26 mouse cellular contexts compared by ENCODE assay signal in the genomic region with DNA sequence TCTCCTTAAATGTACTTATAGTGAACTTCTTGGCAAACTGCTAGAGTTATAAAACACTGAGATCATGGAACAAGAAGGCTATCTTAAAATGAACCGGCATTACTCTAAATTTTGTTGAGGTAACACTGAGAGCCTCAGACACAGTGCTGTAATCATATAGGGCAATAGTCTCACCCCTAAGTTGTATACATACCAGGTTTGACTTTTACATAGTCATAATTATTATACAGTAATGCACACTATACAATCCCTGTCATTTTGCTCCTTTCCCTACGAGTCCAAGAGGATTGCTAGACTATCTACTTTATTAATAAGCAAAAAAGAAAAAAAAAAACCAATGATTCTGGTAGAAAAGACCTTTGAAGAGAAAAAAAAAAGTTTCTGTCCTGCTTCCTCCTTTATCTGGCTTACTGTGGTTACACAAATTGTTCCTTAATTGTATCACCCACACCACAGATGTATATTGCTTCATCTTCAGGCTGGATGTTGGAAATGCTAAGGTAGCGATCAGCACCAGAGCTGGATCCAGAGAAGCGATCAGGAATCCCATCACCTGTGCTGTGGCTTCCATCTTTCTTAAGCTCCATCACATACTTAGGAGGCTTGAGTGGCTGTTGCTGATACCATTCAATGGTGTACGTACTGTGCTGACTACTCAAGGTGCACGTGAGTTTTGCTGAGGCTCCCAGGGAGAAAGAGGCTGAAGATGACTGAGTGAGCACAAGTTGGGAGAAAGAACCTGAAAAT.
"Had no signal": no experiment of that assay in that cellular context is flagged by ENCODE, and none has a peak within 500 bp of the region (broad histone marks: within the 10 kb centered on the region; RNA-seq: fewer than 3 reads in every experiment).

No protein-coding gene starts in this region.

- DNase-seq: gastrocnemius, adult 2 months; gastrocnemius, postnatal 10 days; gastrocnemius, postnatal 25 days; heart, adult 11 months; heart, adult 2 months; heart, postnatal 10 days; heart, postnatal 4 days; kidney, adult 18-20 months; kidney, adult 8-10 months; kidney, postnatal 10 days; kidney, postnatal 25 days; kidney, postnatal 4 days; layer of hippocampus, adult 9-11 months; layer of hippocampus, postnatal 36 days; left cerebral cortex, postnatal 4 days; liver, embryonic 13.5 days had no signal

- ATAC-seq: hindbrain, embryonic 16.5 days; inflammation-experienced regulatory T-cells, adult 6 months; intestine, embryonic 15.5 days; intestine, postnatal 0 days had no signal

- H3K4me2 ChIP-seq: heart, embryonic 11.5 days; hindbrain, embryonic 13.5 days; intestine, embryonic 15.5 days; limb, embryonic 13.5 days; limb, embryonic 15.5 days; liver, embryonic 13.5 days had no signal

- H3K4me1 ChIP-seq: hindbrain, embryonic 10.5 days; hindbrain, embryonic 13.5 days; intestine, embryonic 15.5 days; limb, embryonic 13.5 days; limb, embryonic 15.5 days; liver, embryonic 13.5 days had no signal

- H3K27me3 ChIP-seq: hindbrain, embryonic 13.5 days; intestine, embryonic 15.5 days; limb, embryonic 13.5 days; limb, embryonic 15.5 days; liver, embryonic 13.5 days had no signal

- H3K9me3 ChIP-seq: hindbrain, embryonic 13.5 days; intestine, embryonic 15.5 days; limb, embryonic 13.5 days; limb, embryonic 15.5 days; liver, embryonic 13.5 days had no signal

- H3K9ac ChIP-seq: hindbrain, embryonic 13.5 days; intestine, embryonic 15.5 days; limb, embryonic 13.5 days; limb, embryonic 15.5 days; liver, embryonic 13.5 days had no signal

- H3K27ac ChIP-seq: gastrocnemius, adult 2 months; heart, adult 2 months; hindbrain, embryonic 10.5 days; hindbrain, embryonic 13.5 days; intestine, embryonic 15.5 days; layer of hippocampus, adult 2 months; limb, embryonic 13.5 days; limb, embryonic 15.5 days; liver, embryonic 13.5 days had no signal

- H3K36me3 ChIP-seq: hindbrain, embryonic 10.5 days; hindbrain, embryonic 13.5 days; intestine, embryonic 15.5 days; limb, embryonic 13.5 days; limb, embryonic 15.5 days; liver, embryonic 13.5 days had no signal

- H3K4me3 ChIP-seq: gastrocnemius, adult 2 months; heart, adult 2 months; hindbrain, embryonic 10.5 days; hindbrain, embryonic 13.5 days; intestine, embryonic 15.5 days; layer of hippocampus, adult 2 months; limb, embryonic 13.5 days; limb, embryonic 15.5 days; liver, embryonic 13.5 days had no signal
